Mouse (Mus musculus): Measurements from ENCODE around the gene Prodh2.

DNA sequence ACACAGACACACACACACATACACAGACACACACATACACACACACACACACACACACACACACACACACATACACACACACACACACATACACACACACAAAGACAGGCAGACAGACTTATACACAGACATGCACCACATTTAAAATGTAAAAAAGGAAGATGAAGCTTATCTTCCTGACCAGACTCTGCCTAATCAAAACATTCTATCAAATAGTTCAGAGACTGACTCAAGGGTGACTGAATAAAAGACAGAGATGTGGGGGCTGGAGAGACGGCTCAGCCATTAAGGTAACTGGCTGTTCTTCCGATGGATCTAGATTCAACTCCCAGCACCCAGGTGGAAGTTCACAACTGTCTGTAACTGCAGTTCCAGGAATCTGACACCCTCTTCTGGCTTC lies 50.9 kb downstream of the Prodh2 start:
- TF ChIP-seq EP300 (IDR thresholded peaks at IDR 0.05; ENCODE audit: low read depth) (no peak), CTCF (IDR thresholded peaks at IDR 0.05; ENCODE audit: low read depth) (no peak)
